Mouse (Mus musculus): ENCODE results near the gene Cdkal1. TPM values are rescaled to one million over a fixed set of nuclear protein-coding genes. Genes with fewer than 3 reads are reported as not detected.

Cdkal1 gene
- polyA plus RNA-seq, 1 experiment from 2014 or later = 31.8 TPM

DNA sequence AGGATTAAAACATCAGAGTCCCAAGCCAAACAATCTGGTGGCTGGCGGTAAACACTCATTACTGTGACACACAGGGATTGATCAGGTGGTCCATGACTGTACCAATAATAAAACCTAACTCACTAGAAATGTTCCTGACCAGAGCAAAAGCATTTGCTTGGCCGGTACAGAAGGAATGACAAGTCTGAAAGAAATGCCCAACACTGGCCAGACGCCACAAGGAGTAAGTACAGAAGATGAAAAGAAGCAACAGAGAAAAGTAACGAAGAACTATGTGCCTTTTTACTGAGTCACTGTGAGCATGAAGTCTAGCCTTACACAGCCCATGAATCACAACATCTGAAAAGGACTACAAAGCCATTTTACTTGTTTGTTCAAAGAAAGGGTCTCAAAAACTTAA is 24.3 kb downstream of the Cdkal1 start:
- Histone ChIP-seq H3K9me3 (no peaks in the 10 kb centered on the region), H3K27me3 (no peaks in the 10 kb centered on the region), H3K36me3 (no peaks in the 10 kb centered on the region), H3K4me3 (no peak overlapping the region), H3K4me2 (no peak overlapping the region), H3K27ac (no peak overlapping the region), H3K9ac (no peak overlapping the region), H3K4me1 (no peaks in the 10 kb centered on the region)
- no peak for ATAC-seq (ENCODE audit: insufficient number of reproducible peaks, low FRiP score, low TSS enrichment, low read depth)
- WGBS = 70% methylated on average over 4 of the region's 4 CpGs

DNA sequence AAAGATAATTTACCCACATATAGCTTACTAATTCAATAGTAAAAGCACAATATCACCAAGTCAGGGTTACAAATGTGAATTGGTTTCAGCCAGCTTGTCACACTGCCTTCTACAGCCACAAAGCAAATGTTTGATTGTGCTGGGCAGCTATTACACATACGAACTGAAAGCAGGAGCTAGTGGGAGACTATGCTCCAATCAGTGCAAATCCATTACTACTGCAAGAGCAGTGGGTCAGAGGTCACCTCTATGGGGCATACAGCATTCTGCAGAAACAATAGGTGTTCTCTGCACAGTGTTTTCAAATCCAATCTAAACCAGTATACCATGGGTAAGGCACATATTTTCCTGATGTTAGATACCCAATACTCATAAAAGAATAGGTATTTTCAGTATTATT is 27.4 kb downstream of the Cdkal1 start:
- Histone ChIP-seq H3K9me3 (no peaks in the 10 kb centered on the region), H3K4me1 (no peaks in the 10 kb centered on the region), H3K36me3 (no peaks in the 10 kb centered on the region), H3K27me3 (no peaks in the 10 kb centered on the region), H3K9ac (no peak overlapping the region), H3K27ac (no peak overlapping the region), H3K4me2 (no peak overlapping the region), H3K4me3 (no peak overlapping the region)
- ATAC-seq (ENCODE audit: insufficient number of reproducible peaks, low FRiP score, low TSS enrichment, low read depth) = no peak
- WGBS = 71% methylated on average over 1 of the region's 1 CpGs

DNA sequence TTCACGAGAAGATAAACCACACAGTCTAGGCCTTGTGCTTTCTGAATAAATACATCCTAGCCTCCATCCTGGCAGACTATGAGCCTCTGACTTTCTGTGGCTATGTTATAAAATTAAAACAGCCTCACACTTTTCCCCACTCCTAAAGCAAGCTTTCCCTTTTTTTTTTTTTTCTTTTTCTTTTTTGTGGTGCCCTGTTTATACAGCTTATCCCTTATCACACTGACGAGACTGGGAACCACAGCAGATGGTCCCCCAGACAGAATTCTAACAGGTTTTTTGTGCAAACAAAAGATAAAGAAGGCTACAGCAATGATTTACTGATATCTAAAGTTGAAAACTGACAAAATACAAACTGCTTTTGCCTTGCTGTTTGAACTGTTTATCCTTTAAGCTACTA is 29.0 kb downstream of the Cdkal1 start:
- no peaks in the 10 kb centered on the region for H3K9me3 ChIP-seq
- 52% methylated on average over 2 of the region's 2 CpGs for WGBS
- H3K9ac ChIP-seq = no peak overlapping the region
- no peak overlapping the region for H3K27ac ChIP-seq
- H3K36me3 ChIP-seq = no peaks in the 10 kb centered on the region
- no peak for ATAC-seq (ENCODE audit: insufficient number of reproducible peaks, low FRiP score, low TSS enrichment, low read depth)
- no peak overlapping the region for H3K4me2 ChIP-seq
- no peaks in the 10 kb centered on the region for H3K4me1 ChIP-seq
- H3K27me3 ChIP-seq = no peaks in the 10 kb centered on the region
- no peak overlapping the region for H3K4me3 ChIP-seq

DNA sequence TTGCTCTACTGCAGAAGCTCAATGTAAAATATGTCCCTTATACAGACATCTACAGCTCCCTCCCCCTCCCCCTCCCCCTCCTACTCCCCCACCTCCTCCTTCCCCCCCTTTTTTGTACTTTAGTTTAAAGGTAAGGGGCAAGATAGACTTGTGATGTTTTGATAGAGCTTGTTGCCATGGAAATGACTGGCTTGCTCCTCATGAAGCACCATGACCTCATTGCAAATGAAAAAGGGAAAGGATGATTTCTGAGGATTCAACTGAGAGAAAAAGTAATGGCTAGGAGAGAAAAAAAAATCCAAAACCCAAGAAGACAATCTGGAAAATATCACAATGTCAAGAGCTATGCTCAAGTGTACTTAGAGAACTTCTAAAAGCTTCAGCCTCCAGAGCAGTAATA is 29.4 kb downstream of the Cdkal1 start:
- no peak overlapping the region for H3K4me3 ChIP-seq
- no peak for ATAC-seq (ENCODE audit: insufficient number of reproducible peaks, low FRiP score, low TSS enrichment, low read depth)

DNA sequence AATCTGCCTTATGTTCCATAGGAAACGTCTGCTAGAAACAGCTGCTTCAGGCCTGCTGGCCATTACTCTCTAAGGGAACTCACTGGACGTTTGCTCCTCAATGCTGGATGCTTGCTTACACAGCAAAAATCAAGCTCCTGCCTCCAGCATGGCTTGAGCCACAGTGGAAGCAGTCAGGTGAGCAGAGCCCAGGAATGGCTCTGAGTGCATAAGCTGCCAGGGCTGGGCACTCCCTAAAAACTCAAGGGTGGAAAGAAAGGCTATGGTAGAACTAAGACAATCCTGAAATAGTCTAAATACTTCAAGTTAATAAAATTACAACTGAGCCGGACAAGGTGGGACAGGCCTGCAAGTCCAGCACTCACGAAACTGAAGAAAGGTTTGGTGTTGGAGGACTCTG is 30.7 kb downstream of the Cdkal1 start:
- 73% methylated on average over 4 of the region's 4 CpGs for WGBS

More for the DNA sequence above, 29.4 kb downstream of the Cdkal1 start:
- no peaks in the 10 kb centered on the region for H3K4me1 ChIP-seq
- H3K27ac ChIP-seq = no peak overlapping the region
- no peaks in the 10 kb centered on the region for H3K9me3 ChIP-seq
- no peak overlapping the region for H3K9ac ChIP-seq
- no peak overlapping the region for H3K4me2 ChIP-seq
- H3K27me3 ChIP-seq = no peaks in the 10 kb centered on the region
- H3K36me3 ChIP-seq = no peaks in the 10 kb centered on the region

DNA sequence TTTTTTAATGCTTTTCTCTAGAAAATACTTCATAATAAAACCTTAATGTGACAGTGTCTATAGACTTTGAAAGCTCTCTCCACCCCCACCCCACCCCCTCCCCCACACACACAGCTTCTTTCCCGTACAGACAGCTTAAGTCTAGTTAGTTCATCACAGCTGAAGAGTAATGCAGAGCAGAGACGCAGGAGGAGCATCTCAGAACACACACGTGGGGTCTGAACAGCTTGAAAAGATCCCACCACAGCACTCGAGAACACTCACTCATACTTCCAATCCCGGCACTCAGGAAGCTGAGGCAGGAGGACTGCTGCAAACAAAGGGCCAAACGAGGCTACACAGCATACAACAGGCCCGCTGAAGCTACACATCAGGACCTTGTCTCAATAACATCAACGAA is 31.1 kb downstream of the Cdkal1 start:
- Histone ChIP-seq H3K4me1 (no peaks in the 10 kb centered on the region), H3K36me3 (no peaks in the 10 kb centered on the region), H3K4me2 (no peak overlapping the region), H3K9ac (no peak overlapping the region), H3K27ac (no peak overlapping the region), H3K27me3 (no peaks in the 10 kb centered on the region), H3K9me3 (no peaks in the 10 kb centered on the region), H3K4me3 (no peak overlapping the region)
- ATAC-seq (ENCODE audit: insufficient number of reproducible peaks, low FRiP score, low TSS enrichment, low read depth) = no peak
- WGBS = 76% methylated on average over 8 of the region's 8 CpGs

More for the DNA sequence above, 30.7 kb downstream of the Cdkal1 start:
- Histone ChIP-seq H3K9me3 (no peaks in the 10 kb centered on the region), H3K27me3 (no peaks in the 10 kb centered on the region), H3K4me1 (no peaks in the 10 kb centered on the region), H3K36me3 (no peaks in the 10 kb centered on the region), H3K4me3 (no peak overlapping the region), H3K4me2 (no peak overlapping the region), H3K9ac (no peak overlapping the region), H3K27ac (no peak overlapping the region)
- no peak for ATAC-seq (ENCODE audit: insufficient number of reproducible peaks, low FRiP score, low TSS enrichment, low read depth)

DNA sequence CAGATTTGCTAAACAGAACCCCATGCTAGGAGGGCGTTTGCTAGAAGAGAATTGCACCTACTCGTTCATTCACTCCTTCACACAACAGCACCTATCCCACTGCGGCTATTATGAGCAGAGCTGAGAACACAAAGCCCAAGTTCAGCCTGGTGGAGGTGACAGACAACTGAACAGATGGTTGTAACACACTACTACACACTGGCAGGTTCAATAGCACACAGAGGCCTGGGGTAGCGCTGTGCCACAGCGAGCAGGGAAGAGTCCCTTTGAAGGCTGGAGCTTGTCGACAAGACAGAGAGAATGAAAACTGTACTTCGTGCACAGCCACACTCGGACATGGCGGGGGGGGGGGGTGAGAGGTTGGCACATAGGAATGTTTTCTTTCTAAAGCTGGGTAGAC is 31.6 kb downstream of the Cdkal1 start:
- no peaks in the 10 kb centered on the region for H3K4me1 ChIP-seq
- H3K36me3 ChIP-seq = no peaks in the 10 kb centered on the region
- WGBS = 62% methylated on average over 9 of the region's 9 CpGs
- no peaks in the 10 kb centered on the region for H3K9me3 ChIP-seq
- no peak overlapping the region for H3K9ac ChIP-seq
- no peaks in the 10 kb centered on the region for H3K27me3 ChIP-seq
- no peak overlapping the region for H3K4me2 ChIP-seq
- no peak for ATAC-seq (ENCODE audit: insufficient number of reproducible peaks, low FRiP score, low TSS enrichment, low read depth)
- no peak overlapping the region for H3K27ac ChIP-seq
- no peak overlapping the region for H3K4me3 ChIP-seq

DNA sequence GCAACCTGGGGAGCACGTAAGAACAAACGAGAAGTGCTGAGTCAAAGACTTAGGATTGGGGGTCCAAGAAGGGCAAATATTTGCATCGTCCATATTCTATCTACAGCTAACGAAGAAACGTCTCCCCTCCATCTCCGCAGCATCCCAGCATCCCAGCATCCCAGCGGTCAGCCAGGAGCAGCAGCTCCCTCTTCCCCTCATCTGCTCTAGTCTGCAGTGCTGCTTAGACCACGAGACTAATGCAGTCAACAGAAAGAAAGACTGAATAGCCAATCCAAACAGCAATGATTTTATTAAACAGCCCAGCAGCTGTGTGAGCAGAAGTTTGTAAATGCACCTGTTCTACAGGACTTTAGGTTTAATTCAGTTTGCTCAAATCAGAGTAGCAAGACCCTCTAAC is 32.0 kb downstream of the Cdkal1 start:
- Histone ChIP-seq H3K36me3 (no peaks in the 10 kb centered on the region), H3K27me3 (no peaks in the 10 kb centered on the region), H3K4me1 (no peaks in the 10 kb centered on the region), H3K27ac (no peak overlapping the region), H3K4me3 (no peak overlapping the region), H3K4me2 (no peak overlapping the region), H3K9me3 (no peaks in the 10 kb centered on the region), H3K9ac (no peak overlapping the region)
- ATAC-seq (ENCODE audit: insufficient number of reproducible peaks, low FRiP score, low TSS enrichment, low read depth) = no peak
- WGBS = 83% methylated on average over 8 of the region's 8 CpGs

DNA sequence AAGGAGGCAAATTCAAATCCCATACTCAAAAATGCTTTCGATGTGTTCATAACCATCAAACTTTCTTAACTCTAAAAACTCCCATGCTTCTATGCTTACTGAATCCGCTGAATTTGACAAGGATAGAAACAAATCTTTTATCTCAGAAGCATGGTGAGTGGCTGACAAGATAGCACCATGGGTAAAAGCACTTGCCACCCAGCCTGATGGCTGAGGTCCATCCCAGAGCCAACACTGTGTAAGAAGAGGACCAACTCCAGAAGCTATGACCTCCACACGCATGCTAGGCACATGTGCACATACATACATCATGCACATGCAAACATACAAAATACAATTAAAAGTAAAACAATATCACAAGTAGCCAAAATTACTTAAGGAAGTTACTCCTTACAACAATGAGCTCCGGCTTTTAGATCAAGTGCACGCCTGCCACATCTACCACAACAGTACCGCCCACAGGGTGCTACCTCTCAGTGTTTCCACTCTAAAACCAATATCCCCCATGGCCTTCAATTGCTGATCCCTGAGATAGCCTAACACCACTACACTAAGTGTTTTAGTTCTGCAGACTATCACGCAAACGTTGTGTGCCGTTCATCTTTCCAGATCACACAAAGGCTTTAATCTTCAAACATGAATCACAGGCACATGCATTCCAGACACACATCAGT is 35.4 kb downstream of the Cdkal1 start:
- no peaks in the 10 kb centered on the region for H3K9me3 ChIP-seq
- no peak overlapping the region for H3K9ac ChIP-seq
- no peaks in the 10 kb centered on the region for H3K27me3 ChIP-seq
- H3K4me1 ChIP-seq = no peaks in the 10 kb centered on the region
- no peak overlapping the region for H3K4me3 ChIP-seq
- ATAC-seq (ENCODE audit: insufficient number of reproducible peaks, low FRiP score, low TSS enrichment, low read depth) = no peak
- H3K4me2 ChIP-seq = no peak overlapping the region
- WGBS = 81% methylated on average over 9 of the region's 9 CpGs
- no peaks in the 10 kb centered on the region for H3K36me3 ChIP-seq
- no peak overlapping the region for H3K27ac ChIP-seq

DNA sequence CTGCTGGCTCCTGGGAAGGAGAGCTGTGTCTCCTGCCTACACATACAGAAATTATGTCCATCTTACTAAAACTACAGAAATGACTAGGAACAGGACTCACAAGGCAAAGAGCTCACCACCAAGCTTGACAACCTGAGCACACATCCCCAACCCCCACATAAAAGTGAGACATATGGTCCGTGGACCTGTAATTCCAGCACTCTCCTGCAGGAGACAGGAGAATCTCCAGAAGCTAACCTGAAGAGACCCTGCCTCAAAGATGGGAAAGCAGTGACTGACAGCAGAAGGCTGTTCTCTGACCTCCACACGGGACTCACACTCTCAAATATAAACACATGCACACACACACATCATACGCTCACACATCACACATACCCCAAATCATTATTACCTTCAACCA is 36.3 kb downstream of the Cdkal1 start:
- ATAC-seq (ENCODE audit: insufficient number of reproducible peaks, low FRiP score, low TSS enrichment, low read depth) = no peak
- Histone ChIP-seq H3K4me1 (no peaks in the 10 kb centered on the region), H3K4me2 (no peak overlapping the region), H3K4me3 (no peak overlapping the region), H3K36me3 (no peaks in the 10 kb centered on the region), H3K27me3 (no peaks in the 10 kb centered on the region), H3K9me3 (no peaks in the 10 kb centered on the region), H3K27ac (no peak overlapping the region), H3K9ac (no peak overlapping the region)
- WGBS = 89% methylated on average over 3 of the region's 3 CpGs

DNA sequence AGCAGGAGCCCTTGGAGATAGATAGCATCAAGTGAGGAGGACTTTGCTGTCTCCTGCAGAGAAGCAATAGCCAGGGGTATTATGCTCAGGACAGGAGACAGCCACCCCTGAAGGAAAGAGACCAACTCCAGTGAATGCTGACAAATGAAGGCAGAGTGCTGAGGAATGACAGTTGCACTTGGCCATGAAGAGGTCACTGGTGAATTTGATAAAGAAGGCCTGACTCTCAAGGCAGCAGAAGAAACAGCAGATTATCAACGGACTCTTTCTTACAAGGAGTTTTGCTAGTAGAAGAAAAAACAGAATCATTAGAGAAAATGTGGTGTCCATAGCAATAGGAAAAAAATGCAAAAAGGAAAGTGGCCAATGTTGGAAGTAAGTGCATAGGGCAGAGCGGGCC is 37.2 kb downstream of the Cdkal1 start:
- Histone ChIP-seq H3K4me2 (no peak overlapping the region), H3K36me3 (no peaks in the 10 kb centered on the region), H3K4me3 (no peak overlapping the region), H3K9me3 (no peaks in the 10 kb centered on the region), H3K9ac (no peak overlapping the region), H3K27me3 (no peaks in the 10 kb centered on the region), H3K27ac (no peak overlapping the region), H3K4me1 (no peaks in the 10 kb centered on the region)
- no peak for ATAC-seq (ENCODE audit: insufficient number of reproducible peaks, low FRiP score, low TSS enrichment, low read depth)
- 92% methylated on average over 2 of the region's 2 CpGs for WGBS

DNA sequence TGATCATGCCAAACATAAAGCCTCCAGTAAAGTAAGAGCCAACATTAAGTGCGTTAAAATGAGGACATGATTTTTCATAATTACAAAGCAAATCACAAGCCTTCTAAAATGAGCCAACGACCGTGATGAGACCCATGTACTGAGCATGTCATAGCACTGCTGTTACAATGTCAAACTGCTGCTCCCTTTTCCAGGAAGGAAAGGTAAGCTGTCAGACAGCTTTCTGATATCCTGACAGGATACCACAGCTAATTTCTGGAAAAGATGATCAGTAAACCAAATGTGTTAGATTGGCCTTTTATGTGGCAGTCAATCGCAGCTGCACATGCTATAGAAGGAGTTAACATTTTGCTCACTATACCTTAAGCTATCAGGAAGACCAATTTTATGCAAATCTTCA is 44.7 kb downstream of the Cdkal1 start:
- ATAC-seq (ENCODE audit: insufficient number of reproducible peaks, low FRiP score, low TSS enrichment, low read depth) = no peak
- 84% methylated on average over 4 of the region's 4 CpGs for WGBS
- Histone ChIP-seq H3K9me3 (no peaks in the 10 kb centered on the region), H3K27me3 (no peaks in the 10 kb centered on the region), H3K4me3 (no peak overlapping the region), H3K9ac (no peak overlapping the region), H3K36me3 (no peaks in the 10 kb centered on the region), H3K4me1 (no peaks in the 10 kb centered on the region; the same call in 1 of the 2 replicates), H3K27ac (no peak overlapping the region), H3K4me2 (no peak overlapping the region)

DNA sequence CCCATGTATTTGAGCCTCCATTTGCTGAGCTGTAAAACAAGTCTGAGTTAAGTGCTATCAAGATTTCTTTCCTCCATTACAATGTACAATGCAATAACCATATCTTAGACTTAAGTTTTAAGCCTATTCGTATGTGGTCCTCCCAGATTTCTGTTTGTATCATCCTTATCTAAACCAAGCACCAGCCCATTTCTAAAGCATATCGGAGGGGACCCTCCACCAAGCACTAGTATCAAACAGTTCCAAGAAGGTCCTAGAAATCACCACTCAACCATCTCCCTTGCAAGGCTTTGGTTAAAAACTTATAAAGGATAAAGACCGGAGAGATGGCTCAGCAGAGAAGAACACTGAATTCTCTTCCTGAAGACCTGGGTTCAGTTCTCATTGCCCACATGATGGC is 47.1 kb downstream of the Cdkal1 start:
- H3K9me3 ChIP-seq = no peaks in the 10 kb centered on the region
- ATAC-seq (ENCODE audit: insufficient number of reproducible peaks, low FRiP score, low TSS enrichment, low read depth) = no peak
- H3K4me2 ChIP-seq = no peak overlapping the region
- 90% methylated on average over 3 of the region's 3 CpGs for WGBS
- no peak overlapping the region for H3K4me3 ChIP-seq
- H3K27me3 ChIP-seq = no peaks in the 10 kb centered on the region
- no peaks in the 10 kb centered on the region for H3K36me3 ChIP-seq
- H3K4me1 ChIP-seq = no peaks in the 10 kb centered on the region; the same call in 1 of the 2 replicates
- no peak overlapping the region for H3K27ac ChIP-seq
- no peak overlapping the region for H3K9ac ChIP-seq

Measured in limb, embryonic 15.5 days (tissue).